Mouse (Mus musculus) limb, embryonic 14.5 days (tissue): ENCODE data around the gene Cep89. TPM values are rescaled to one million over a fixed set of nuclear protein-coding genes. Genes with fewer than 3 reads are reported as not detected.

ENCODE experiments used
- ATAC-seq: fragments of 200-750 bp; cut with Nextera tagmentation; 2 replicates; pipeline ENCODE4 v1.8.0; 2017; ENCODE audit warnings: low read depth, moderate number of reproducible peaks, moderate TSS enrichment; ENCODE audit not compliant: low FRiP score
- DNase-seq: peaks from one replicate; pipeline ENCODE4 v3.0.0-alpha.2; 2015; ENCODE audit warnings: low spot score
- H3K27ac ChIP-seq: fragments of 300-500 bp; sonication (generic); replicated peaks from 2 replicates; pipeline ENCODE4 v1.5.1; 2014; ENCODE audit warnings: low read depth, mild to moderate bottlenecking, low read length, moderate library complexity, mixed read lengths
- H3K27me3 ChIP-seq: fragments of 300-500 bp; sonication (generic); 2 replicates; pipeline ENCODE4 v1.6.1; 2014; ENCODE audit warnings: low read length, mixed read lengths; ENCODE audit not compliant: control insufficient read depth, insufficient read depth
- H3K36me3 ChIP-seq: fragments of 300-500 bp; sonication (generic); 2 replicates; pipeline ENCODE4 v1.6.1; 2014; ENCODE audit warnings: mild to moderate bottlenecking, low read length, moderate library complexity, mixed read lengths; ENCODE audit not compliant: control insufficient read depth, insufficient read depth
- H3K4me1 ChIP-seq: fragments of 300-500 bp; sonication (generic); 2 replicates; pipeline ENCODE4 v1.6.1; 2014; ENCODE audit warnings: antibody characterized with exemption, low read length, mixed read lengths; ENCODE audit not compliant: control insufficient read depth, insufficient read depth
- H3K4me2 ChIP-seq: fragments of 300-500 bp; sonication (generic); replicated peaks from 2 replicates; pipeline ENCODE4 v1.6.1; 2014; ENCODE audit warnings: low read depth, mild to moderate bottlenecking, low read length, moderate library complexity; ENCODE audit not compliant: severe bottlenecking
- H3K4me3 ChIP-seq: fragments of 300-500 bp; sonication (generic); replicated peaks from 2 replicates; pipeline ENCODE4 v1.5.1; 2014; ENCODE audit warnings: low read length
- H3K9ac ChIP-seq: fragments of 300-500 bp; sonication (generic); 2 replicates; pipeline ENCODE4 v1.6.1; 2014; ENCODE audit warnings: mild to moderate bottlenecking, low read depth, low read length, moderate library complexity; ENCODE audit not compliant: severe bottlenecking
- H3K9me3 ChIP-seq: fragments of 300-500 bp; sonication (generic); 2 replicates; pipeline ENCODE4 v1.6.1; 2016; ENCODE audit warnings: low read length; ENCODE audit not compliant: control insufficient read depth
- POLR2A ChIP-seq: fragments of 200-500 bp; IDR thresholded peaks from 2 replicates; pipeline ENCODE4 v1.8.0; 2012; ENCODE audit warnings: inconsistent platforms, mild to moderate bottlenecking, moderate library complexity, borderline replicate concordance; ENCODE audit not compliant: insufficient read depth, insufficient read length; ENCODE audit errors: extremely low read depth
- whole genome bisulfite sequencing: fragments of 180-500 bp; shearing (Covaris S2); extraction: QIAGEN DNeasy Blood & Tissue Kit; methylation state at CpG from one replicate; pipeline ENCODE4 v1.1.7; 2014; 5-methylcytosine and 5-hydroxymethylcytosine counted together
- polyA plus RNA-seq, 2 experiments: library from polyadenylated mRNA; depleted of rRNA in 1 of 2; stranded (reverse) in 1 of 2; unstranded in 1 of 2; fragments of >200 nt; fragmentation: Nextera tagmentation in 1 of 2; extraction: Ambion mirVana in 1 of 2; gene quantifications; 2 replicates each; pipeline versions ENCODE4 v1.2.1 to v1.2.3; 2012 to 2014

Gene Cep89
- polyA plus RNA-seq, 2 experiments: 25.7 to 32.9 TPM

- Histone ChIP-seq H3K36me3 (no peaks in the 10 kb centered on the region), H3K27me3 (no peaks in the 10 kb centered on the region), H3K9ac (no peak overlapping the region), H3K4me3 (no peak overlapping the region), H3K27ac (no peak overlapping the region), H3K9me3 (no peaks in the 10 kb centered on the region), H3K4me2 (no peak overlapping the region), H3K4me1 (no peaks in the 10 kb centered on the region)
- 92% methylated on average over 15 of the region's 15 CpGs for WGBS
- DNase-seq (no peak), ATAC-seq (no peak)
- no peak for TF ChIP-seq POLR2A
Observed at GRCm38 (mm10) chr7:35353306-35353705, 43.5 kb upstream of the Cep89 start.

DNA sequence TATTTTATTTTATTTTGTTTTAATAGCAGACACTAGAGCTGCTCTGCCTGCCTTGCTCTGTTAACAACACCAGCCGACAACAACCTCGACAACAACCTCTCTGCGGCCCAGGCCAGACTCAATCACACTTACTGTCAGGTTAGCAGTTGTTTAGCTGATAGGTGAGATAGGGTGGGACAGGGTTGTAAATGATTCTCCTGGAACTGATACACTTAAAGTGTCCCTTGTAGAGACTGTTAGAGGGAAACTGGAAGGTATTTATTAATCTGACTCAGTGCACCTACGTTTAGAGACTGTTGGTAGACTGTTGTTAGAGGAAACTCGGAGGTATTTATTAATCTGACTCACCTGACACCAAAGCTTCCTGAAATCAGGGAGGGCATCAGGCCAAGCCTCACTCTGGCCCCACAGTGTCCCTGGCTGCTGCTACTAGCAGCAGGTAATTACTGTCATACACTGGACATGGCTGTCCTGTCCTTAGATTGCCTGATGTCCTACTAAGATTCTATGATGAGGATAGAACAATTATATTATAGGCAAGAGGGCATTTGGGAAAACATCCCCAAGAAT lies 41.4 kb upstream of the Cep89 start:
- Histone ChIP-seq H3K36me3 (no peaks in the 10 kb centered on the region), H3K4me1 (no peaks in the 10 kb centered on the region), H3K4me2 (no peak overlapping the region), H3K4me3 (no peak overlapping the region), H3K9ac (no peak overlapping the region; the same call in 1 of the 2 replicates), H3K27me3 (no peaks in the 10 kb centered on the region), H3K9me3 (no peaks in the 10 kb centered on the region), H3K27ac (no peak overlapping the region)
- no peak for TF ChIP-seq POLR2A
- DNase-seq: no peak
- 43% methylated on average over 5 of the region's 5 CpGs for WGBS
- ATAC-seq: no peak

DNA sequence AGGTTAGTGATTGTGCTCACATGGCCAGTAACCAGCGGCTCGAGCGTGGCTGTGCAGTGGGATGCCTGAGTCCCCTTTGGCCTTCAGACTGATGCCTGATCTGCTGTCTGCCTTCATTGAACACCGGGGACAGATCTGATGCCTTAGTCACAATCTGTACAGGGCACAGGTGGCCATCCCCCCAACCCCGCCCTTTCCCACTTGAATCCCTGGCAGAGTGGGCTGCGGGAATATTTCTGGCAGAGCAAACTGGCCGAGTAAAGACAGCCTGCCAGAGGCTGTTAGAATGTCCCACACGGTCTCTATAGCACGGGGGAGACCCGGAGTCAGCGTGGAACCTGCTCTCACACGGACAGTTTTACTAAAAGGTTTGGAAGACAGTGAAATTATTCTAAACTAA lies 39.2 kb upstream of the Cep89 start:
- Histone ChIP-seq H3K27me3 (no peaks in the 10 kb centered on the region), H3K36me3 (no peaks in the 10 kb centered on the region), H3K9me3 (no peaks in the 10 kb centered on the region), H3K4me2 (no peak overlapping the region), H3K27ac (no peak overlapping the region), H3K4me3 (no peak overlapping the region), H3K9ac (no peak overlapping the region), H3K4me1 (no peaks in the 10 kb centered on the region)
- ATAC-seq (no peak), DNase-seq (no peak)
- TF ChIP-seq POLR2A: no peak
- WGBS: 84% methylated on average over 12 of the region's 12 CpGs

DNA sequence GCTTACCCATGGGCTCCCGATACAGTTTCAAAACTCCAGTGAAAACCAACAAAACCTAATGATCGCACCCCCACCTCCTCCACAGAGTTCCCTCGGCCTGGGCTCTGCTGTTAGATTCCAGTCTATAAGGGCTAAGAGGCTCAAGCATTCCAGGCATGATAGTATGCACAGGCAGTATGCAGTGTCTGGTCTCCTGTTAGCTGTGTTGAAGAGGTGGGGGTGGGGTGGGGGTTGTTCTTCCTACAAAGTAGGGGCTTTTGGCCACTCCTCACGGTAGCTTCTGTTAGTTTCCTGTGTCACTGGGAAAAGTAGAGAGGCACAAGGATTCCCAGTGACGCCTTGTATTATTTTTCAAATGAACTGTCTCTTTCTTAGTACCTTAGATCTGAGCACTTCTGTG lies 34.6 kb upstream of the Cep89 start:
- Histone ChIP-seq H3K4me3 (no peak overlapping the region), H3K27me3 (no peaks in the 10 kb centered on the region), H3K27ac (no peak overlapping the region), H3K9me3 (no peaks in the 10 kb centered on the region), H3K9ac (no peak overlapping the region), H3K4me1 (no peaks in the 10 kb centered on the region), H3K36me3 (no peaks in the 10 kb centered on the region), H3K4me2 (no peak overlapping the region)
- DNase-seq: no peak
- WGBS: 67% methylated on average over 5 of the region's 5 CpGs
- ATAC-seq: no peak
- no peak for TF ChIP-seq POLR2A

- TF ChIP-seq POLR2A: no peak
- no peak for DNase-seq
- H3K9me3 ChIP-seq: no peaks in the 10 kb centered on the region
- ATAC-seq: no peak
- no peak overlapping the region for H3K4me2 ChIP-seq
- H3K9ac ChIP-seq: no peak overlapping the region
- WGBS: 74% methylated on average over 5 of the region's 5 CpGs
- H3K36me3 ChIP-seq: no peaks in the 10 kb centered on the region
- no peak overlapping the region for H3K27ac ChIP-seq
- H3K4me1 ChIP-seq: no peaks in the 10 kb centered on the region
- H3K4me3 ChIP-seq: no peak overlapping the region
- H3K27me3 ChIP-seq: no peaks in the 10 kb centered on the region
Observed at GRCm38 (mm10) chr7:35362868-35363267, 34.0 kb upstream of the Cep89 start.
